Mouse (Mus musculus) testis, adult 2 months (tissue): ENCODE measurements around the gene Coa5.

Experiments
- CTCF ChIP-seq: fragments of 200-500 bp; IDR thresholded peaks from 2 replicates; pipeline ENCODE4 v1.5.1; 2012; ENCODE audit warnings: low read depth, mild to moderate bottlenecking, inconsistent platforms, low read length, moderate library complexity; ENCODE audit not compliant: control insufficient read depth, insufficient read depth, insufficient replicate concordance
- POLR2A ChIP-seq: fragments of 200-500 bp; IDR thresholded peaks from 2 replicates; pipeline ENCODE4 v1.6.1; 2012; ENCODE audit warnings: low read depth, mild to moderate bottlenecking, inconsistent platforms, low read length, moderate library complexity; ENCODE audit not compliant: control insufficient read depth

GRCm38 (mm10) chr1:37368768-37369385 lies 61.0 kb downstream of the Coa5 start:
- TF ChIP-seq CTCF, result peak; percentile 0; the same call in 1 of the 2 replicates
- TF ChIP-seq POLR2A, result no peak
